Mouse (Mus musculus) macrophage (primary cell): ENCODE data around the gene Pax2. TPM values are rescaled to one million over a fixed set of nuclear protein-coding genes. Genes with fewer than 3 reads are reported as not detected.
"Not testable (repeated sequence)": the region's sequence is repeated elsewhere in the genome, so short reads cannot be mapped to it uniquely, and the experiment has no call there.

Experiments used
- H3K27ac ChIP-seq: fragments of 350-480 bp; formaldehyde crosslinking; 2 replicates; pipeline ENCODE4 v1.9.0; 2021
- H3K36me3 ChIP-seq: fragments of 350-480 bp; formaldehyde crosslinking; 2 replicates; pipeline ENCODE4 v1.9.0; 2021; ENCODE audit errors: inconsistent target
- H3K4me3 ChIP-seq: fragments of 350-480 bp; formaldehyde crosslinking; 2 replicates; pipeline ENCODE4 v1.9.0; 2021; ENCODE audit errors: inconsistent target
- H3K79me2 ChIP-seq: fragments of 350-480 bp; formaldehyde crosslinking; 2 replicates; pipeline ENCODE4 v1.9.0; 2021; ENCODE audit errors: inconsistent target
- WGBS: methylation state at CpG from one replicate; pipeline ENCODE4 v1.1.7; 2026; ENCODE audit warnings: inconsistent platforms; ENCODE audit not compliant: missing documents; 5-methylcytosine and 5-hydroxymethylcytosine counted together
- polyA plus RNA-seq: library from polyadenylated mRNA; stranded (reverse); fragments of 250-400 nt; gene quantifications from 3 replicates; pipeline ENCODE4 v1.2.4, GENCODE M21; 2018; ENCODE audit warnings: inconsistent platforms

Pax2 gene
- polyA plus RNA-seq, 1 experiment from 2014 or later, result not detected

- H3K4me3 ChIP-seq, result no peak overlapping the region
- 29% methylated on average over 4 of the region's 4 CpGs for WGBS
- no peak overlapping the region for H3K27ac ChIP-seq
- no peaks in the 10 kb centered on the region for H3K36me3 ChIP-seq
- H3K79me2 ChIP-seq, result no peaks in the 10 kb centered on the region
These were observed 70.0 kb downstream of the Pax2 start for GRCm38 (mm10) chr19:44825819-44826218.

DNA sequence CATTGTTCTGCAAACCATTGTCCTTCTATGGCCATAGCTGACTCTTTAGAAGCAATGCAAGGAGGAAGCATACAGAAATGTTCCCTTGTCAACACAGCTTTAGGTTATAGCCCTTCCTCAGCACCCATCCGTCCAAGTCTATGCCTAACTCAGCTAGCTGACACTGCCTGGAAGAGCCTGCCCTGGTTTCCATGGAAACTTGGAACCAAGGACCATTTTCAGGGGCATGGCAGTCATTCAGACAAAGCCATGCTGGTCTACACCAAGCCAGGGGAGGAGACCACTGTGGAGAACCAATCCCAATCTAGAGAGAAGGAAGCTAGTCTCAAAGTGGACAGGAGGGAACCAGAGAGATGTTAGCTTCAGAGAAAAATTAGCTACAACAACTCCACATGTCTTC, 77.5 kb downstream of the Pax2 start:
- Histone ChIP-seq H3K79me2 (no peaks in the 10 kb centered on the region), H3K4me3 (no peak overlapping the region), H3K27ac (no peak overlapping the region), H3K36me3 (no peaks in the 10 kb centered on the region)
- WGBS, result 40% methylated on average over 1 of the region's 1 CpGs

GRCm38 (mm10) chr19:44834218-44835041, 78.6 kb downstream of the Pax2 start:
- H3K4me3 ChIP-seq, result no peak overlapping the region
- no peaks in the 10 kb centered on the region for H3K79me2 ChIP-seq
- no peaks in the 10 kb centered on the region for H3K36me3 ChIP-seq
- 12% methylated on average over 11 of the region's 11 CpGs for WGBS
- no peak overlapping the region for H3K27ac ChIP-seq

GRCm38 (mm10) chr19:44835042-44835930, 79.4 kb downstream of the Pax2 start:
- 9% methylated on average over 34 of the region's 34 CpGs for WGBS
- H3K36me3 ChIP-seq, result no peaks in the 10 kb centered on the region
- H3K27ac ChIP-seq, result no peak overlapping the region
- no peaks in the 10 kb centered on the region for H3K79me2 ChIP-seq
- H3K4me3 ChIP-seq, result no peak overlapping the region

DNA sequence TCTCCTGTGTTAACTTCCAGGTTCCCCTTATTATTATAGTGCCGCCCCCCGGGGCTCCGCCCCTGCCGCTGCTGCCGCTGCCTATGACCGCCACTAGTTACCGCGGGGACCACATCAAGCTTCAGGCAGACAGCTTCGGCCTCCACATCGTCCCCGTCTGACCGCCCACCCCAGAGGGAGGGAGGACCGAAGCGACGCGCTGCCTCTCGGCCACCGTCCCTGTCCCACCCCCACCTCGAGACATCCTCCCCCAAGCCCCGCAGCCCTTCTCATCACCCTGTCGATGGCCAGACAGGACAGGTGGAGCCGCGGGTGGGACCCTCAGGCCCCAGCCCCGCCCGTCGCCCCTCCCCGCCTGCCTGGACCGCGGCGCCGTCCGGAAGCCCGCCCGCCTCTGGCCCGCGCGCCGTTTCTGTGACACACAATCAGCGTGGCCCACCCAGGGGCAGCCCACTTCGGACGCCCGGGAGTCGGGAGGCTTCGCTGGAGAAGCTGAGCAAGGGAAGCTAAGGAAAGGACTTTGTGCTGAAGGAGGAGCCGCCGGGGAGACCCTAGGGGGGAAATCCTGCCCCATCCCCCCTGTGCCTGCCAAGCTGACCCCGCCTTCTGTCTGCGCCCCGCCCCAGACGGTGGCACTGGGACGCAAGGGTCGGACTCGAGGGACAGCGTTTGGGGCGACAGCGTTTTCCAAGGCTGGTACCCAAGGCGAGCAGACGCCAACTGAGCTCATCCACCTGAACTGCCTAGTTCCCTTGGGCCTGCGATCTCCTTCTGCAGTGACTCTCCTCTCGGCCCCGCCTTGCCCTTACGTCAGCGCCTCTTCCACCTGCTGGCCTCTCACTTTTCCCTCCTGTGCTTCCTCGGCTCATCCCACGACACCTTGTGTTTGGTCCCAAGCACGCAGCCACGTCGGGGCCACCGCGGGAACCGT, 80.4 kb downstream of the Pax2 start:
- H3K79me2 ChIP-seq, result no peaks in the 10 kb centered on the region
- WGBS, result 3% methylated on average over 56 of the region's 71 CpGs
- H3K4me3 ChIP-seq, result no peak overlapping the region
- no peak overlapping the region for H3K27ac ChIP-seq
- H3K36me3 ChIP-seq, result no peaks in the 10 kb centered on the region

- H3K79me2 ChIP-seq, result no peaks in the 10 kb centered on the region
- no peak overlapping the region for H3K4me3 ChIP-seq
- no peaks in the 10 kb centered on the region for H3K36me3 ChIP-seq
- WGBS, result 5% methylated on average over 36 of the region's 37 CpGs
- H3K27ac ChIP-seq, result no peak overlapping the region
These were observed 81.8 kb downstream of the Pax2 start for GRCm38 (mm10) chr19:44837426-44838205.

GRCm38 (mm10) chr19:44838321-44838720, 82.5 kb downstream of the Pax2 start:
- no peak overlapping the region for H3K27ac ChIP-seq
- WGBS, result 20% methylated on average over 9 of the region's 9 CpGs
- H3K79me2 ChIP-seq, result no peaks in the 10 kb centered on the region
- no peaks in the 10 kb centered on the region for H3K36me3 ChIP-seq
- no peak overlapping the region for H3K4me3 ChIP-seq

DNA sequence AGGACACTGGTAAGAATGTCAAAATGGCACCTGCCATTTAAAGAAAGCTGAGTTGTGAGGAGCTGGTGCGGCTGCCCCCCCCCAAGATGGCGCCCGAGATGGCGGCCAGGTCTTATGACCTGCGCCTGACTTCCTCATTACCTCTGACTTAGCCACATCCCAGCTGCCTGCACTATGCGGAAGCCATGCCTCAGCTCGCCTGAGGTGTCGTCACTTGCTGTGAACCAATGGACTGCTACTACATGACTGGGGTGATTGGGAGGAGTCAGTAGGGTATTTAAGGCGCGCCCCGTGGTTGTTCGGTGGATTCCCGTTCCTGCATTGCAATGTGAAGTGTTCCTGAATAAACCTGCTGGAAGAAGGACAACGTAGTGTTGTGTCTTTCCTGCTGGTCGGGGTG, 86.8 kb downstream of the Pax2 start:
- WGBS, result 90% methylated on average over 15 of the region's 15 CpGs
- H3K36me3 ChIP-seq, result not testable (repeated sequence)

DNA sequence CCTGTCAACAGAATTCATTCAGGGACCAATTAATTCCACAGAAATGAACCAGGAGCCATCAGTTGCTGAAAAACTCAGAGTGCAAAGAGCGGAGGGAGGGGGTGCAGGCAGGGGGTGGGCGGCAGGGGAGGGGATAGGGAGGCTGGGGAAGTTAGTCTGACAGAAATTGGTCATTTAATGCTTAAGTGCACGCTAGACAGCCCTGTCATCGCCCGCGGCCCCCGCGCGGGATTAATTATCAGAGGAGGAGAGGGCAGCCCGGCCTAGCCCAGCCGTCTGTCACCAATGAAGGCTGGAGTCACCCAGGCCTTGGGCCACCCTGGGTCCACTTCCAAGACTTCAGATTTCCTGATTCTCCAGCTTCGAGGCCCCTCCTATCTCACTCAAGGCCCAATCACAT, 93.6 kb downstream of the Pax2 start:
- WGBS, result 92% methylated on average over 12 of the region's 12 CpGs
- Histone ChIP-seq H3K79me2 (no peaks in the 10 kb centered on the region), H3K27ac (no peak overlapping the region), H3K36me3 (no peaks in the 10 kb centered on the region), H3K4me3 (no peak overlapping the region)

More for the DNA sequence above, 86.8 kb downstream of the Pax2 start:
- not testable (repeated sequence) for H3K4me3 ChIP-seq, H3K27ac ChIP-seq, H3K79me2 ChIP-seq

GRCm38 (mm10) chr19:44858671-44859070, 102.8 kb downstream of the Pax2 start:
- no peak overlapping the region for H3K4me3 ChIP-seq
- H3K36me3 ChIP-seq, result no peaks in the 10 kb centered on the region
- H3K27ac ChIP-seq, result no peak overlapping the region
- H3K79me2 ChIP-seq, result no peaks in the 10 kb centered on the region
- 100% methylated on average over 1 of the region's 1 CpGs for WGBS

- Histone ChIP-seq H3K27ac (no peak overlapping the region), H3K79me2 (no peaks in the 10 kb centered on the region), H3K4me3 (no peak overlapping the region), H3K36me3 (no peaks in the 10 kb centered on the region)
- WGBS, result 63% methylated on average over 2 of the region's 2 CpGs
These were observed 112.9 kb downstream of the Pax2 start for GRCm38 (mm10) chr19:44868766-44869165.

DNA sequence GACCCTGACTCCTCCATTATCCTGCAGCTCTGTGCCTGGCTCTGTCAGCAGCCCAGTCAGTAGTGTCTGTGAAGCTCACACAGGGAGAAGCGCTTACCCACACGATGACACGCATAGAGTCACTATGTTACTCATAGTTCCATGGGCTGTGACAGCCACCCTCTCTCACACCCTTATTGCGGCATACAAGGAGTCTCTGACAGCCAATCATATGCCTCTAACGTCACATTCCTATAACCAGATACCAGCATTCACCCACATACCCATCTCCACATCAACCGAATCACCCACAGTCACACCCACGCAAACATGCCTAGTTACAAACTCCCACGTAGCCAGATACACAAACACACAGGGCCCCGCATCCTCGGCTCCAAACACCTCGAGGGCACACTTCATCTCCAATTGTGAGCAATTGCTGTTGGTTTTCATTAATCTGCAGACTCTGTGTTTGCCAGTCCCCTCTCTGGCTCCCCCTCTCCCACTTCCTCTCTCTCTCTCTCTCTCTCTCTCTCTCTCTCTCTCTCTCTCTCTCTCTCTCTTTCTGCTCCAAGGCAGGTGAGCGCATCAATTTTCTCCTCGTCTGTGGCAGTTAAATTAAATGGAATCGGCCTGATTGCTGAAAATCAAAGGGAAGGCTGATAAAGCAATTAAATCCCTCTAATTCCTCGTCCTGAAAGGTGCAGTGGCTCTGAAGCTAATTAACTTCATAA, 118.5 kb downstream of the Pax2 start:
- Histone ChIP-seq H3K36me3 (no peaks in the 10 kb centered on the region), H3K27ac (no peak overlapping the region), H3K4me3 (no peak overlapping the region), H3K79me2 (no peaks in the 10 kb centered on the region)
- 80% methylated on average over 15 of the region's 15 CpGs for WGBS

- Histone ChIP-seq H3K36me3 (no peaks in the 10 kb centered on the region), H3K79me2 (no peaks in the 10 kb centered on the region), H3K27ac (no peak overlapping the region), H3K4me3 (no peak overlapping the region)
- 33% methylated on average over 6 of the region's 6 CpGs for WGBS
These were observed 119.1 kb downstream of the Pax2 start for GRCm38 (mm10) chr19:44874928-44875327.
